Mouse (Mus musculus) hindbrain, embryonic 14.5 days (tissue): ENCODE results near the gene Gpr157. TPM values are rescaled to one million over a fixed set of nuclear protein-coding genes. Genes with fewer than 3 reads are reported as not detected.

Experiments used
- ATAC-seq: fragments of 200-750 bp; cut with Nextera tagmentation; 2 replicates; pipeline ENCODE4 v1.8.0; 2017; ENCODE audit warnings: moderate number of reproducible peaks, mild to moderate bottlenecking, moderate TSS enrichment, moderate library complexity; ENCODE audit not compliant: low FRiP score
- DNase-seq: peaks from one replicate; pipeline ENCODE4 v3.0.0-alpha.2; 2015; ENCODE audit warnings: low spot score
- H3K27ac ChIP-seq: fragments of 300-500 bp; sonication (generic); 2 replicates; pipeline ENCODE4 v1.5.1; 2014; ENCODE audit warnings: mild to moderate bottlenecking, moderate library complexity
- H3K27me3 ChIP-seq: fragments of 300-500 bp; sonication (generic); 2 replicates; pipeline ENCODE4 v1.6.1; 2014; ENCODE audit warnings: mild to moderate bottlenecking, low read length, mixed read lengths; ENCODE audit not compliant: control insufficient read depth, insufficient read depth
- H3K36me3 ChIP-seq: fragments of 300-500 bp; sonication (generic); replicated peaks from 2 replicates; pipeline ENCODE4 v1.6.1; 2014; ENCODE audit not compliant: control insufficient read depth, insufficient read depth
- H3K4me1 ChIP-seq: fragments of 300-500 bp; sonication (generic); replicated peaks from 2 replicates; pipeline ENCODE4 v1.6.1; 2014; ENCODE audit warnings: antibody characterized with exemption, low read length, mixed read lengths; ENCODE audit not compliant: control insufficient read depth, insufficient read depth
- H3K4me2 ChIP-seq: fragments of 300-500 bp; sonication (generic); replicated peaks from 2 replicates; pipeline ENCODE4 v1.6.1; 2014; ENCODE audit warnings: mild to moderate bottlenecking, moderate library complexity
- H3K4me3 ChIP-seq: fragments of 300-500 bp; sonication (generic); replicated peaks from 2 replicates; pipeline ENCODE4 v1.5.1; 2014; ENCODE audit warnings: mild to moderate bottlenecking, low read length
- H3K9ac ChIP-seq: fragments of 300-500 bp; sonication (generic); 2 replicates; pipeline ENCODE4 v1.6.1; 2014
- H3K9me3 ChIP-seq: fragments of 300-500 bp; sonication (generic); 2 replicates; pipeline ENCODE4 v1.6.1; 2016; ENCODE audit warnings: low read length; ENCODE audit not compliant: control insufficient read depth
- WGBS: fragments of 180-500 bp; shearing (Covaris S2); extraction: QIAGEN DNeasy Blood & Tissue Kit; methylation state at CpG from one replicate; pipeline ENCODE4 v1.1.7; 2014; 5-methylcytosine and 5-hydroxymethylcytosine counted together
- polyA plus RNA-seq: library from polyadenylated mRNA; unstranded; fragments of >200 nt; fragmentation: Nextera tagmentation; extraction: Ambion mirVana; gene quantifications from 2 replicates; pipeline ENCODE4 v1.2.1, GENCODE M21; 2014

Gene Gpr157
- polyA plus RNA-seq, 1 experiment from 2014 or later = 0.33 TPM

DNA sequence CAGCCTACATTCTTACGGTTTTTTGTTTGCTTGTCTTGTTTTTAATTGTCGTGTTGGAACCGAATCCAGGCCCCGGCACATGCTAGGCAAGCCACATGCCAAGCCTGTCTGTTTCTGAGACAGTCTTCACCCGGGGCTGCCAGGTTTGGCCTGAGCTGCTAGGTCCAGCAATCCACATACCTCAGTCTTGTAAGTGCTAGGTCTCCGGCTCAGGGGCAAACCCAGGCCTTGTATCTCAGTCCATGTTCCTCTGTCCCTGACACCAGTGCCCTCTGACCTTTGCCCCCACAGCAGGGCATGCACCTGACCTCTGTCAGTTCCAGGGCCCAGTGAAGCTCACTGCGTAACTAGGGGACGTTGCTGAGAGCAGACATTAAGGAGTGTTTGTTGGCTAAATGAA lies 41.4 kb downstream of the Gpr157 start:
- Histone ChIP-seq H3K27ac (no peak overlapping the region), H3K4me3 (no peak overlapping the region), H3K27me3 (no peaks in the 10 kb centered on the region), H3K9me3 (no peaks in the 10 kb centered on the region), H3K36me3 (no peaks in the 10 kb centered on the region), H3K4me1 (no peaks in the 10 kb centered on the region), H3K9ac (no peak overlapping the region), H3K4me2 (no peak overlapping the region)
- WGBS = 60% methylated on average over 8 of the region's 8 CpGs
- ATAC-seq (no peak), DNase-seq (no peak)

DNA sequence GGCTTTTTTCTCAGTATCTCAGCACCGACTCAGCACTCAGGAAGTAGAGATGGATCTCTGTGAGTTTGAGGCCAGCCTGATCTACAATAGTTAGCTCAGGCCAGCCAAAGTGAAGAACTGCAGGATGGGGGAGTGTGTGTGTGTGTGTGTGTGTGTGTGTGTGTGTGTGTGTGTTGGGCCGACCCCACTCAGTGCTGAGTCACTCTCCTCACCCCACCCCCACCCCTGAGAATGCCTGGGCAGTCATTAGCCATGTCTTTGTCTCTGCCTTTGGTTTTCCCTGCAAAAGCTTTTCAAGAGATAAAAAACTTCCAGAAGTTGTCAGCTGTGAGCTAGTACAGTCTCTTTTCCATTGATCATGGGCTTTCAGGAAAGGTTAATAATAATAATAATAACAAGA lies 43.5 kb downstream of the Gpr157 start:
- H3K4me1 ChIP-seq = no peaks in the 10 kb centered on the region
- no peak overlapping the region for H3K4me3 ChIP-seq
- 56% methylated on average over 2 of the region's 2 CpGs for WGBS
- no peak for ATAC-seq
- H3K9ac ChIP-seq = no peak overlapping the region
- no peak overlapping the region for H3K27ac ChIP-seq
- H3K27me3 ChIP-seq = no peaks in the 10 kb centered on the region
- no peak for DNase-seq
- H3K36me3 ChIP-seq = no peaks in the 10 kb centered on the region
- H3K9me3 ChIP-seq = no peaks in the 10 kb centered on the region
- no peak overlapping the region for H3K4me2 ChIP-seq

- Histone ChIP-seq H3K27ac (no peak overlapping the region), H3K36me3 (no peaks in the 10 kb centered on the region), H3K9me3 (no peaks in the 10 kb centered on the region), H3K4me3 (no peak overlapping the region), H3K9ac (no peak overlapping the region), H3K4me2 (peak overlapping the region; percentile 40), H3K4me1 (no peaks in the 10 kb centered on the region), H3K27me3 (no peaks in the 10 kb centered on the region)
- WGBS = 34% methylated on average over 23 of the region's 24 CpGs
- DNase-seq (no peak), ATAC-seq (no peak)
These were observed 45.6 kb downstream of the Gpr157 start for GRCm38 (mm10) chr4:150132692-150133271.

- DNase-seq (no peak), ATAC-seq (no peak)
- Histone ChIP-seq H3K9me3 (no peaks in the 10 kb centered on the region), H3K4me1 (no peaks in the 10 kb centered on the region), H3K4me2 (no peak overlapping the region), H3K4me3 (no peak overlapping the region), H3K27ac (no peak overlapping the region), H3K27me3 (no peaks in the 10 kb centered on the region), H3K9ac (no peak overlapping the region), H3K36me3 (no peaks in the 10 kb centered on the region)
- WGBS = 86% methylated on average over 7 of the region's 7 CpGs
These were observed 48.1 kb downstream of the Gpr157 start for GRCm38 (mm10) chr4:150135254-150135653.

- 9% methylated on average over 10 of the region's 10 CpGs for WGBS
- Histone ChIP-seq H3K27ac (no peak overlapping the region), H3K9ac (no peak overlapping the region), H3K4me1 (no peaks in the 10 kb centered on the region), H3K4me2 (no peak overlapping the region), H3K36me3 (no peaks in the 10 kb centered on the region), H3K27me3 (no peaks in the 10 kb centered on the region), H3K4me3 (no peak overlapping the region), H3K9me3 (no peaks in the 10 kb centered on the region)
- ATAC-seq (peak; percentile 25; the same call in 1 of the 2 replicates), DNase-seq (peak; percentile 80)
These were observed 49.5 kb downstream of the Gpr157 start for GRCm38 (mm10) chr4:150136693-150137092.

- WGBS = 84% methylated on average over 7 of the region's 7 CpGs
- Histone ChIP-seq H3K4me3 (no peak overlapping the region), H3K4me2 (no peak overlapping the region), H3K4me1 (no peaks in the 10 kb centered on the region), H3K9ac (no peak overlapping the region), H3K27me3 (no peaks in the 10 kb centered on the region), H3K36me3 (no peaks in the 10 kb centered on the region), H3K27ac (0 out of 2 replicates have a peak overlapping the region, but pooled peaks have one; percentile 16), H3K9me3 (no peaks in the 10 kb centered on the region)
- DNase-seq (no peak), ATAC-seq (no peak)
These were observed 50.4 kb downstream of the Gpr157 start for GRCm38 (mm10) chr4:150137368-150138083.

GRCm38 (mm10) chr4:150138084-150138543 lies 50.9 kb downstream of the Gpr157 start:
- Histone ChIP-seq H3K9me3 (no peaks in the 10 kb centered on the region), H3K27me3 (no peaks in the 10 kb centered on the region), H3K9ac (peak overlapping the region; percentile 43; the same call in 1 of the 2 replicates), H3K4me2 (peak overlapping the region; percentile 45), H3K36me3 (no peaks in the 10 kb centered on the region), H3K27ac (peak overlapping the region; percentile 27), H3K4me1 (no peaks in the 10 kb centered on the region), H3K4me3 (peak overlapping the region; percentile 25)
- ATAC-seq = peak; percentile 81
- 19% methylated on average over 9 of the region's 9 CpGs for WGBS
- peak; percentile 72 for DNase-seq

DNA sequence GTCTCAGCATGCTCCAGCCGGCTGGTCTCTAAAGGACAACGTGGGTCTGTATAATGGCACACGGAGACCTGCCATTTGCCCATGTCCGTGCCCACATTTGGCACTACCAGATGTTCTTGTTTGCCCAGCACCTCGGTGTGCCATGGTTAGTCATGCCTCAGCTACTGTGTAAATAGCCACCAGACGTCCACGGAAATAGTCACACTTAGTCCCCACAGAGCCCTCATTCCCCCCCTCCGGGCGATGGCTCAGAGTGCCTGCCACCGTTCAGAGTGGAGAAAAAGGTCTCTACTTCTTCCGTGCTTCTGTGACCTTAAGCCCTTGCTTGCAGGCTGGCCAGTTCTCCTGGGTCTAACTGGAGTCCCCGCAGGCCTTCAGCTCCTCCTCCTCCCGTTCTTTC lies 51.9 kb downstream of the Gpr157 start:
- H3K9me3 ChIP-seq = no peaks in the 10 kb centered on the region
- DNase-seq = no peak
- no peak for ATAC-seq
- no peak overlapping the region for H3K27ac ChIP-seq
- H3K9ac ChIP-seq = 0 out of 2 replicates have a peak overlapping the region, but pooled peaks have one; percentile 43
- no peaks in the 10 kb centered on the region for H3K27me3 ChIP-seq
- no peaks in the 10 kb centered on the region for H3K4me1 ChIP-seq
- H3K36me3 ChIP-seq = no peaks in the 10 kb centered on the region
- 75% methylated on average over 13 of the region's 13 CpGs for WGBS
- no peak overlapping the region for H3K4me3 ChIP-seq
- H3K4me2 ChIP-seq = no peak overlapping the region

- Histone ChIP-seq H3K9ac (no peak overlapping the region), H3K4me3 (no peak overlapping the region), H3K9me3 (no peaks in the 10 kb centered on the region), H3K27me3 (no peaks in the 10 kb centered on the region), H3K4me1 (no peaks in the 10 kb centered on the region), H3K4me2 (no peak overlapping the region), H3K36me3 (no peaks in the 10 kb centered on the region), H3K27ac (no peak overlapping the region)
- DNase-seq = no peak
- WGBS = 60% methylated on average over 7 of the region's 7 CpGs
- no peak for ATAC-seq
These were observed 53.2 kb downstream of the Gpr157 start for GRCm38 (mm10) chr4:150140346-150140745.
